Mouse (Mus musculus) adrenal gland, postnatal 25 days (tissue): ENCODE data around the gene Tec. TPM values are rescaled to one million over a fixed set of nuclear protein-coding genes. Genes with fewer than 3 reads are reported as not detected.

Experiments used
- DNase-seq: peaks from one replicate; pipeline ENCODE4 v3.0.0; 2021; ENCODE audit warnings: mixed read lengths
- long read RNA-seq: library from polyadenylated mRNA; stranded (forward); transcript quantifications from one replicate; pipeline ENCODE4 v2.0.0, GENCODE M21; 2021
- total RNA-seq: library from RNA; stranded (reverse); gene quantifications from 2 replicates; pipeline ENCODE4 v1.2.3, GENCODE M21; 2021

Tec gene
- total RNA-seq, result 2.1 and 2.3 TPM in 2 replicates
- long read RNA-seq, partial matches to known transcripts, result 2 of 9 reads
- long read RNA-seq, other reads (novel, unspliced or antisense), result 1 of 9 reads

GRCm38 (mm10) chr5:72868091-72868875 lies at the start of gene Tec:
TSS of gene Tec (minus strand) at chr5:72868483.
- peak; percentile 98 for DNase-seq

- DNase-seq, result no peak
Measured at GRCm38 (mm10) chr5:72916851-72917250, 48.6 kb upstream of the Tec start.

DNA sequence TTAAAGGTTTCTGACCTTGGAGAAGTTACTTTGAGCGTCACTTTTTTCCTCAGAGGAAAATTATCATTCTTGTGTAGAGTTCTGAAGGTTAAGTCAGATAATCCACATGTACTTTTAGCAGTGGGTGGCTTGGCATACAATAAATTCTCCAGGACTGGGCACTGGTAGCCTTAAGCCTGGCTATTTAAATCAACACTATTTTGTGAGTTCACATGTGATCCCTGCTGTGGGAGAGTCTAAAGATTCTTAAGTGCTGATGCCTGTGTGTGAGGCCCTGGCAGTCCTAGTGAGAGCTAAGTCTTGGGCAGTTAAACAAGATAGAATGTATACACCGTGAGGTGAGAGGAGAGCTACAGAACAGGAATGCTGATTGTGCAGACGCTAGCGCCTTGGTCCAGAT lies 47.8 kb upstream of the Tec start:
- no peak for DNase-seq

- DNase-seq, result peak; percentile 65
Measured at GRCm38 (mm10) chr5:72914633-72915561, 46.6 kb upstream of the Tec start.

- peak; percentile 100 for DNase-seq
Measured at GRCm38 (mm10) chr5:72913648-72914557, 45.6 kb upstream of the Tec start, which contains the start of gene Slain2. TSS of gene Slain2 (plus strand) at chr5:72914304.

DNA sequence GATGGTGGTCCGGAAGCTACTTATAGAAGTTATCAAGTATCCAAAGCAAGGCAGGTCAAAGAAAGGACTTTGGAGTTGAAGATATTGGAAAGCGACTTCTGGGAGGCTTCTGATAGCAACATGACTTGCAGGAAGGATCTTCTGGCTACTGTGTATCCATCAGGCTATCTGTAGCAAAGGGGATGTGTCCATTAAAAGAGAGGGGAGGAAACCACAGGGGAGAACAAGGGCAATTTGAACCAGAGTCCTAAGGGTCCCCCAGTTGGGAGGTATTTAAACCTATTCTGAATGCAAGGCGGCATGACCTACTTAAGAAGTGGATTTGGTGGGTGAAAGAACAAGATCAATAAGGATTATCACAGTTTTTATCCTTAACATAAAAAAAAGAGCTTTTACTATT lies 43.0 kb upstream of the Tec start:
- no peak for DNase-seq

DNA sequence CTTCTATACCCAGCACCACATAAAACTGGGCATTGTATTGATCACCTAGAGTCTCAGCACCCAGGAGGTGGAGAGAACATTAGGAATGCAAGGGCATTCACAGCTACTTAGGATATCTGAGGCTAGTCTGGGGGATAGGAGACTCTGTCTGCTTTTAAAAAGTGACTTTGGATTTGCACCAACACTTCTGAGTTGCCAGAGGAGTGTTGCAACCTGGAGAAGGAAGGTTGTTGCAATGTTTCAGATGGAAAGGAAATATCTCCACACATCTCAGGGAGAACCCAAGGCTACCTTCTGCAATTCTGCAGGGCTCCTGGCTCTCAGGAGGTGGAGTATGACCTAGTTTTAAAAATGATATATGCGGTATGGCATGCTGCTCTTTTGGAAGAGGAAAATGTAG lies 42.1 kb upstream of the Tec start:
- DNase-seq, result no peak

GRCm38 (mm10) chr5:72909363-72909762 lies 41.1 kb upstream of the Tec start:
- DNase-seq, result no peak

DNA sequence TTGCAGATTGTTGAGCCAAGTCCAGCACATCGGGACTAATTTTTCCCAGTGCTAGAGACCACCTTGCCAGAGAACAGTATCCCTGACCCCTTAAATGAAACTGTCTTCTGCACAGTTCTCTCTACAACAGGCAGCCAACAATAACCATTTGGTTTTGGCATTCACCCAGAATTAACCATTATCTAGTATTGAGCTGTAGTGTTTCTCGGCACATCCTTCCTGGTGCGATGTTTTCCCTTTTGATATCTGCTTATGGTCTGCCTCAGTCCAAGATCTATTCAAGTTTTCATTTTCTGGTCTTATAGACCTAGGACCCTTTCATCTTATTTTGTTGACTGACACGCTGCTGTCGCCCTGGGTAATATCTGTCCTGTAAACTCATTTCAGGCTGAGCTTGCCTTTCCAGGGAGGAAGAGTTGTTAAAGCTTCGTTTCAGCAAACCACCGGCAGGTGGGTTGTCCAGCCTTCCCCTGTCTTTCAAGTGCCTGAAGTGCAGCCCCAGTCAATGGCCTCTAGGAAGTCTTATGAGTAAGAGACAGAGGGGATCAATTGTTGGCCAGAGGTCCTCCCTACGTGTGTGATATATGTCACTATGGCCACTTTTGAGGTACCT lies 40.1 kb upstream of the Tec start:
- no peak for DNase-seq

GRCm38 (mm10) chr5:72907402-72907801 lies 39.1 kb upstream of the Tec start:
- no peak for DNase-seq

- DNase-seq, result no peak
Measured at GRCm38 (mm10) chr5:72904903-72905790, 36.9 kb upstream of the Tec start.

- no peak for DNase-seq
Measured at GRCm38 (mm10) chr5:72902876-72903516, 34.7 kb upstream of the Tec start.

DNA sequence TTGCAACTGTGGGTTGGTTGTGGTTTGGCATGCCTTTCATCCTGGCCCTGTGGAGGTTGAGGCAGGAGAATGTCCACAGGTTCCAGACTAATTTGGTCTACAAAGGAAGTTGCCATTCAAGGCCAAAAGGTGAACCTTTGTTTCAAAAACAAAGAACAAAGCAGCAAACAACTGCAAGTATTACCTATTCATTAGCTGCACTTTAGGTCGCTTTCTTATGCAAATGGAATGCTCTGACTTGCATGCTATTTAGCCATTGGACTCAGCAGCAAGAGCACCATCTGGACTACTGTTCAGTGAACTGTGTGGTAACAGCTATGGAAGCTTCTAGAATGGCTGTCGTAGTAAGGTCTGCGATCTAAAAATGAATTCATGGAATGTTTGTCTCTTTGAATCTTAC lies 34.0 kb upstream of the Tec start:
- DNase-seq, result no peak

DNA sequence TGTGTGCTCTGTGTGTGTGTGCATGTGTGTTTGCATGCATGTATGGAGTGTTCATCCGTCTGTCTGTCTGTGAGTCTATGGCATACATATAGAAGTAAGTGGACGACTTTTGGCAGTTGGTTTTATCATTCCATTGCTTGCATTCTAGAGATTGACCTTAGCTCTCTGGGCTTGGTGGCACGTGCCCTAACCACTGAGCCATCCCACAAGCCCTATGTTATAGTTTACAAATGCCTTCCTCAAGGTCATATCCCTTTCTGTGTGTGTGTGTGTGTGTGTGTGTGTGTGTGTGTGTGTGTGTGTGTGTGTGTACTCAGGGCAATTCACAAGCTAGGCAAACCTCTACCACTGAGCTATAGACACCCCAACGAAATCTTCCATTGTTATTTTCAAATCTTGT lies 33.6 kb upstream of the Tec start:
- DNase-seq, result no peak

DNA sequence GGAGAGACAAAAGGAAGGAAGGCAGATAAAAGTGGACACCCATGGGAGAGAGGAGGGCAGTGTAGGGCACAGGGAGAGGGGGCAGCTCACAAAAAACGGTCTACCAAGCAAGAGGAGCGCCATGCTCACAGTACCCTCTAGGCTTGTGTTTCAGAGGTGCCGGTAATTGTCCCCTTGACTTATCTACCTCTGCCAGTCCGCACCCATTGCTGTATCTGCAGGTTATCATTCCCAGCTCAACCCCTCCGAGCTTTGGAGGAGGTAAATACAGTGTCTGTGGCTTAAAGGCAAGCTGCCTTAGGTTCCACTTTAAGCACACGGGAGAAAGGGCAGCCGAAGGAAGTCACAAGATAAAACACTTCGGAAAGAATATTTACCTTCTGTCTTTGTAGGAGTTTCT lies 31.0 kb upstream of the Tec start:
- DNase-seq, result no peak

- no peak for DNase-seq
Measured at GRCm38 (mm10) chr5:72897998-72898397, 29.7 kb upstream of the Tec start.

GRCm38 (mm10) chr5:72896478-72897279 lies 28.4 kb upstream of the Tec start:
- DNase-seq, result no peak

GRCm38 (mm10) chr5:72895261-72895660 lies 27.0 kb upstream of the Tec start:
- no peak for DNase-seq

GRCm38 (mm10) chr5:72893987-72894386 lies 25.7 kb upstream of the Tec start:
- no peak for DNase-seq
